Mouse (Mus musculus) neural tube, embryonic 10.5 days (tissue): ENCODE measurements around the gene Amy2a4.
"Not testable (repeated sequence)": the region's sequence is repeated elsewhere in the genome, so short reads cannot be mapped to it uniquely, and the experiment has no call there.

Experiments used
- DNase-seq: peaks from one replicate; pipeline ENCODE4 v3.0.0-alpha.2; 2017; ENCODE audit warnings: low spot score; ENCODE audit errors: extremely low spot score

The Amy2a4 gene

DNA sequence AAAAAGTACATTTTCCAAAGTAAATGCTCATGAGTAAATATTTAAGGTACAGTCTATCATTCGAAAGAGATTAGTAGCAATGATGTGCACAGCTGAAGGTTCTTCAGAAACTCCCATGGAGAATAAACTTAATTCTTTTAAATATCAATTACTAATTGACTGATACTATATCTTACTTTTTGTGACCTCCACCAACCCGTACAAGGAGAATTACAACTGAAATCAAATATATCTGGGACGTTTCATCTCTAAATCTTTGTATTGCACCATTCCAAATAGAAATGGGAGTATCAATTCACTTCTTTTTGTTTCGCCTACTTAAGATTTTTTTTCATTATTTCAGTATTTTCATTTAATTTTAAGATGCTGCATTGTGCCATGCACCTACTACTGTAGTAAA is at the start of gene Amy2a4:
Gene Amy2a4 (minus strand): TSS at position 101 of the 400 bp plus-strand sequence.
- DNase-seq = not testable (repeated sequence)

GRCm38 (mm10) chr3:113323952-113324351 is 32.7 kb upstream of the Amy2a4 start, which contains the start of gene Amy2a3:
TSS of gene Amy2a3 (minus strand) at chr3:113324052.
- not testable (repeated sequence) for DNase-seq

GRCm38 (mm10) chr3:113312937-113313336 is 21.7 kb upstream of the Amy2a4 start:
- not testable (repeated sequence) for DNase-seq

DNA sequence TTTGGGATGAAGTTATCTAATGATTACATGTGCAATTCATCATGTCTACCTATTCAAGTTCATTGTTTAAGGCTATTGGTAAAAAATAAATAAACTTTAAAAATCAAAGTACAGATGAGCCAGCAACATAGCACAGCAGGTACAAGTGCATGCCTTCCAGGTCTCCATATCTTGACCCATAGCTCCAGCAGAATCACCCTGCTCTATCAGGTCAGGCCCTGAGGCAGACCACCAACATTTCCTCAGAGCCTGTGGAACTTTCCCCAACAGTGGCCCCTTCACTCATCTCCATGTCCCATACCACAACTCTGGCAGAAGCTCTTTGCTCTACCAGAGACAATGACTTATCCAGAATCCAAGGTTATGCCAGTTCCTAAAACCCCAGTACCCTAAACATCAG is 11.0 kb downstream of the Amy2a4 start:
- not testable (repeated sequence) for DNase-seq

DNA sequence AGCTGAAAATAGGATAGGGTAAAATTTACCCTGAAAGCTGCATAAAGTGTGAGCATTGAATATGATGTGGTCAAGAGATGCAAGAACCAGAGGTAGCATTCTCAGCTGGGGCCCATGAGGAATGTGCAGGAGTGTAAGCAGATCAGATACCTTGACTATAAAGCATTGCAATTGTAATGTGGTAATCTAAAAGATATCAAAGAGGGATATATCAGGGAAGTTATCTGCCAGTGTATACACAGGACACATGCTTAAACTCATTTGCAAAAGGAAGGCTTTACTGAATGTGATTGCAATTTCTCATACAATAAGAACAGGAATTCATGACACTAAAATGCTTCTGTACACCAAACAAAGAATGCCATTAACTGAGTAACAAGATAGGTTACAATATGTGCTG is 11.7 kb downstream of the Amy2a4 start:
- not testable (repeated sequence) for DNase-seq

DNA sequence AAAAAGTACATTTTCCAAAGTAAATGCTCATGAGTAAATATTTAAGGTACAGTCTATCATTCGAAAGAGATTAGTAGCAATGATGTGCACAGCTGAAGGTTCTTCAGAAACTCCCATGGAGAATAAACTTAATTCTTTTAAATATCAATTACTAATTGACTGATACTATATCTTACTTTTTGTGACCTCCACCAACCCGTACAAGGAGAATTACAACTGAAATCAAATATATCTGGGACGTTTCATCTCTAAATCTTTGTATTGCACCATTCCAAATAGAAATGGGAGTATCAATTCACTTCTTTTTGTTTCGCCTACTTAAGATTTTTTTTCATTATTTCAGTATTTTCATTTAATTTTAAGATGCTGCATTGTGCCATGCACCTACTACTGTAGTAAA is 32.5 kb downstream of the Amy2a4 start, which contains the start of gene Amy2a5:
Gene Amy2a5 (minus strand): TSS at position 101 of the 400 bp plus-strand sequence.
- DNase-seq = not testable (repeated sequence)
